Mouse (Mus musculus) ES-E14 (cell line): ENCODE data around the gene Capn10. TPM values are rescaled to one million over a fixed set of nuclear protein-coding genes. Genes with fewer than 3 reads are reported as not detected.

Experiments used
- DNase-seq: peaks from one replicate; pipeline ENCODE4 v3.0.0-alpha.2; 2013; ENCODE audit warnings: low read depth, low spot score
- H3K27ac ChIP-seq: 2 replicates; pipeline ENCODE4 v1.5.1; 2012; ENCODE audit warnings: low read depth, mild to moderate bottlenecking, low read length, moderate library complexity, mixed read lengths; ENCODE audit not compliant: poor library complexity, insufficient read depth, severe bottlenecking
- H3K36me3 ChIP-seq: 2 replicates; pipeline ENCODE4 v1.6.1; 2012; ENCODE audit warnings: mild to moderate bottlenecking, low read length, moderate library complexity, mixed read lengths; ENCODE audit not compliant: control insufficient read depth, poor library complexity, insufficient read depth, severe bottlenecking
- H3K4me1 ChIP-seq, 2 experiments: fragments of 150-350 bp in 1 of 2; sonication (generic) in 1 of 2; 2 replicates each; pipeline ENCODE4 v1.6.1; 2012; ENCODE audit warnings: low read length in 2 of 2, mild to moderate bottlenecking in 1 of 2, mixed read lengths in 1 of 2; ENCODE audit not compliant: control insufficient read depth in 2 of 2, insufficient read depth in 2 of 2, poor library complexity in 1 of 2
- H3K4me3 ChIP-seq, 2 experiments: fragments of 150-350 bp in 1 of 2; sonication (generic) in 1 of 2; 2 replicates each; pipeline ENCODE4 v1.5.1; 2012; ENCODE audit warnings: low read length in 2 of 2, low read depth in 1 of 2, mild to moderate bottlenecking in 1 of 2, mixed read lengths in 1 of 2; ENCODE audit not compliant: insufficient read depth in 1 of 2, poor library complexity in 1 of 2, severe bottlenecking in 1 of 2
- H3K9ac ChIP-seq: 2 replicates; pipeline ENCODE4 v1.6.1; 2012; ENCODE audit warnings: low read depth, mild to moderate bottlenecking, low read length, mixed read lengths; ENCODE audit not compliant: poor library complexity, insufficient read depth, severe bottlenecking
- H3K9me3 ChIP-seq: fragments of 150-350 bp; sonication (generic); 2 replicates; pipeline ENCODE4 v1.6.1; 2012; ENCODE audit warnings: low read depth, mild to moderate bottlenecking, low read length; ENCODE audit not compliant: control insufficient read depth, insufficient read depth
- CHD2 ChIP-seq: IDR thresholded peaks from 2 replicates; pipeline ENCODE4 v1.6.1; 2014; ENCODE audit warnings: mild to moderate bottlenecking, low read depth, low read length, inconsistent platforms
- HCFC1 ChIP-seq: IDR thresholded peaks from 2 replicates; pipeline ENCODE4 v1.6.1; 2012; ENCODE audit warnings: low read length, inconsistent platforms, borderline replicate concordance; ENCODE audit not compliant: insufficient read depth
- MAFK ChIP-seq: IDR thresholded peaks from 2 replicates; pipeline ENCODE4 v1.6.1; 2014; ENCODE audit warnings: mild to moderate bottlenecking, low read depth, low read length, inconsistent platforms; ENCODE audit not compliant: insufficient read depth
- ZC3H11A ChIP-seq: IDR thresholded peaks from 2 replicates; pipeline ENCODE4 v1.6.1; 2012; ENCODE audit warnings: low read depth, mild to moderate bottlenecking, inconsistent platforms, low read length, borderline replicate concordance
- ZNF384 ChIP-seq: IDR thresholded peaks from 2 replicates; pipeline ENCODE4 v1.6.1; 2012; ENCODE audit warnings: low read depth, low read length, inconsistent platforms
- in situ Hi-C, 2 experiments: fragments of 600-800 bp; cut with MboI; formaldehyde crosslinking; loops; one replicate each; pipeline ENCODE4 v1.15.1; 2025; ENCODE audit warnings: low sequenced_read_pairs in 2 of 2, inconsistent platforms in 1 of 2; ENCODE audit not compliant: unreplicated experiment in 2 of 2
- total RNA-seq: library from RNA; depleted of rRNA; stranded (reverse); fragments of 300-350 nt; gene quantifications from 2 replicates; pipeline ENCODE4 v1.2.3, GENCODE M21; 2012; rRNA removed

Gene Capn10
- total RNA-seq: 32.6 and 47.8 TPM in 2 replicates

DNA sequence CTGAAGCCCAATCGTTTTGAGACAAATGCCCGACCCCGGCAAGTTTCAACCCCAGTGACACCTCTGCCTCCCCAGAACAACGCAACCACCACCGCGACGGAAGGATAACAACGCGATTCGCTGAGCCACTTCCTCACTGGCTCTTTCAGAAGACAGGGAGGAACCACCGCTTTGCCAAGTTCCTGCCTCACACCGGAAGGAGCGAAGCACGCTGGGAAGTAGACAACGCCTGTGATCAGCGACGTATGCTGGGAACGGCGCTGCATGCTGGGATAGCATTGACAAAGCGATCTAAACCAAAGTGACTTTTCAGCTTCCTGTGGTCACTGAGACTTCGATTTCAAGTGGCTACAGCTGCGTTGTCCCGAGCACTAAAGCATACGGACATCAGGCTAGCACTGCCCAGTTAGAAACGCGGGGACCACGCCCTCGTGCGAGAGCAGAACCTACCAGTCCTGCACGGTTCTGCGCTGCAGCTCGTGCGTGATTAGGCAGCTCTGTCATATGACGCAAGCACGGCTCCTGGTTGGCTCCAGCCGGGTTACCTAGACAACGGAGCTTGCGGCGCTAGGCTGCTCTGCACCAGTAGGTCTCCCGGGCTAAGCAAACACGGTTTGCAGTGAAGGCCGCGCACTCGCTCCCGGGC is at the start of gene Capn10:
Gene Capn10 (plus strand): TSS at position 195 of the 646 bp plus-strand sequence.
- H3K9me3 ChIP-seq: no peaks in the 10 kb centered on the region
- peak within 1 kb of the TSS; percentile 72 to 77 for H3K4me3 ChIP-seq
- peaks cover 7% of the 10 kb centered on the region; the same call in 1 of the 2 replicates for H3K36me3 ChIP-seq
- H3K9ac ChIP-seq: peak within 1 kb of the TSS; percentile 74
- TF ChIP-seq ZNF384: no peak
- TF ChIP-seq ZC3H11A: no peak
- TF ChIP-seq CHD2: peak; percentile 29; the same call in 1 of the 2 replicates
- no peak for TF ChIP-seq MAFK
- peak; percentile 69; the same call in 1 of the 2 replicates for TF ChIP-seq HCFC1
- H3K4me1 ChIP-seq: peaks cover 0 to 3% of the 10 kb centered on the region in 2 experiments; a peak in 1 of 4 replicates
- in situ Hi-C loops: no loop called here
- peak; percentile 92 for DNase-seq
- peak within 1 kb of the TSS; percentile 45; the same call in 1 of the 2 replicates for H3K27ac ChIP-seq

DNA sequence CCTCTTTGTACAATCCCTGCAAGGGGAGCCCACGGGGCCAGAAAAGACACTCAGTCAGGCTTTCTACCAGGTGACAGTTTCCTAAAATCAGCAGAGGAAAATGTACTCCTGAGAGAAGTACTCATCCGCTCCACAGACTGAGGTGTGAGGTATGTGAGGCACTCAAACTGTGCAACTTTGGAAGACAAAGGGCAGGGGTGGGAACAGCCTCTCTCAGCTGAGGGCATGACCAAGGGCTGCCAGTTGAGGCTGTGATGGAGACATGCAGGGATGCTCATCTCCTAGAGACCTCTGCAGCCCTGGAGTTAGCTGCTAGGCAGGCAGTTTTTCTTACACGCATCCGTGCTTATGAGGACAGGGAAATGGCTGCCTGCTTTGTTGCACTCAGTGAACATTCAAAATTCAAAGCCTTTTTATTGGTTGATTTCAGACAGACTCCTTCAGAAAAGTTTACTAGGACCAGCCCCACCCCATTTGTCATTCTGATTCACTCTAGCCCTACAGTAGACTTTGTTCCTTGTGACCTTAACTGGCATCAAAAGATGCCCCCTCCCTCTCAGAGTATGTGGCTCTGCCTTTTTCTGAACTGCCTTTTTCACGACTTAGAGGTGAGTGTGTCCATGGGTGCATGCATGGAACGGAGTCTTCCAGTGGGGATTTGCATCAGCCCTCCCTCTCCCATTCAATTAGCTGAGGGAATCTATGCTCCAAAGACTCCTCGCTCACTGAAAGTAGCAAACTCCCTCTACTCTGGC is 45.1 kb upstream of the Capn10 start:
- H3K9ac ChIP-seq: no peak overlapping the region
- TF ChIP-seq HCFC1 (no peak), MAFK (no peak), CHD2 (no peak), ZNF384 (no peak), ZC3H11A (no peak)
- no peak overlapping the region for H3K27ac ChIP-seq

DNA sequence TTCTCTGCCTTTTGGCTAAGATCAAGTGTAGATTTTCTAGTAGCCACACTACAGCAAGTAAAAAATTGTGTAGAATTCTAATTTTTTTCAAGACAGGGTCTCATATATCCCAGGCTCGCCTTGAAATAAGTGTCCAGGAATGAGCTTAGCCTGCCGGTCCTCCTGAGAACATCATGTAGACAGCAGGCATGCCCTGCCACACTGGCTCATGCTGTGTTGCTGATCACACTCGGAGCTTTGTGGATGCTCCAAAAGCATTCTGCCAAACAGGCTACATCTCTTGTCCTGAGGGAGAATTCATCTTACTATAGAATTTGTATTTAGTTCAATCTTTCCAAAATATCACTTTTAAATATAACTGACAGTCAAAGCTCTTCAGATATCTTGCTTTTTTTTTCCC is 41.4 kb upstream of the Capn10 start:
- H3K27ac ChIP-seq: no peak overlapping the region
- H3K9me3 ChIP-seq: no peaks in the 10 kb centered on the region
- in situ Hi-C loops: no loop called here
- H3K4me3 ChIP-seq: no peak overlapping the region
- H3K36me3 ChIP-seq: no peaks in the 10 kb centered on the region
- DNase-seq: no peak
- TF ChIP-seq ZC3H11A: no peak
- no peak for TF ChIP-seq MAFK
- H3K4me1 ChIP-seq: peaks cover 2 to 3% of the 10 kb centered on the region in 2 experiments; a peak in 2 of 4 replicates
- no peak overlapping the region for H3K9ac ChIP-seq

More for the DNA sequence above, 45.1 kb upstream of the Capn10 start:
- in situ Hi-C loops: no loop called here
- Histone ChIP-seq H3K36me3 (no peaks in the 10 kb centered on the region), H3K4me1 (peaks cover 2 to 3% of the 10 kb centered on the region in 2 experiments; a peak in 2 of 4 replicates), H3K9me3 (no peaks in the 10 kb centered on the region), H3K4me3 (no peak overlapping the region)
- DNase-seq: no peak

DNA sequence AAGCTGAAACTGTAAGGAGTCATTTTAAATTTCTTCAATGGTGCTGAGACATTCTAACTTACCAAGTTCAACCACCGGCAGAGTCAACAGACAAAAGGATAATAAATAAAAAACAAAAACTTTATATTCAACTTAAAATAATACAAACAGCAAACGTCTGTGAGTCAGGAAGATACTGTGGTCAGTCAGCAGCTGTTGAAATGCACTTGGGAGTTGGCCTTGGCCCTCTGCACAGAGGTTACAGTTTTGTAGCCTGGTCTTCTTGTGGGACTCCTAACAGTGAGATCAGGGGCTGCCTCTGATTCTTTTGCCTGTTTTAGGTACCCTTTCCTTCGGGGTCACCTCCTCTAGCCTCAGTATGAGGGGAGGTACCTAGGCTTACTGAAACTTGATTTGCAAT is 40.3 kb upstream of the Capn10 start:
- no peak for TF ChIP-seq ZNF384
- no peak for TF ChIP-seq HCFC1
- no peak for TF ChIP-seq ZC3H11A
- no peak for TF ChIP-seq CHD2
- TF ChIP-seq MAFK: no peak
- in situ Hi-C loops: no loop called here
- Histone ChIP-seq H3K4me1 (peaks cover 1 to 2% of the 10 kb centered on the region in 2 experiments; a peak in 2 of 4 replicates), H3K27ac (no peak overlapping the region), H3K36me3 (no peaks in the 10 kb centered on the region), H3K9me3 (no peaks in the 10 kb centered on the region), H3K4me3 (no peak overlapping the region), H3K9ac (no peak overlapping the region)
- no peak for DNase-seq
